Mouse (Mus musculus) urinary bladder, postnatal 10 days (tissue): ENCODE measurements around the gene Pm20d1.

Experiments used
- DNase-seq: peaks from one replicate; pipeline ENCODE4 v3.0.0; 2022; ENCODE audit warnings: low spot score

Gene Pm20d1

GRCm38 (mm10) chr1:131797202-131797909 lies at the start of gene Pm20d1:
Pm20d1 (plus strand) TSS chr1:131797381.
- peak; percentile 20 for DNase-seq

GRCm38 (mm10) chr1:131747761-131748160 lies 49.4 kb upstream of the Pm20d1 start:
- DNase-seq, result no peak

GRCm38 (mm10) chr1:131748636-131749035 lies 48.5 kb upstream of the Pm20d1 start:
- no peak for DNase-seq

- DNase-seq, result no peak
Measured at GRCm38 (mm10) chr1:131749706-131750545, 47.3 kb upstream of the Pm20d1 start.

GRCm38 (mm10) chr1:131751181-131751890 lies 45.8 kb upstream of the Pm20d1 start:
- DNase-seq, result no peak

- no peak for DNase-seq
Measured at GRCm38 (mm10) chr1:131751891-131752311, 45.3 kb upstream of the Pm20d1 start.

GRCm38 (mm10) chr1:131754212-131754829 lies 42.9 kb upstream of the Pm20d1 start:
- no peak for DNase-seq

- DNase-seq, result no peak
Measured at GRCm38 (mm10) chr1:131754916-131755315, 42.3 kb upstream of the Pm20d1 start.

- no peak for DNase-seq
Measured at GRCm38 (mm10) chr1:131757211-131757610, 40.0 kb upstream of the Pm20d1 start.

DNA sequence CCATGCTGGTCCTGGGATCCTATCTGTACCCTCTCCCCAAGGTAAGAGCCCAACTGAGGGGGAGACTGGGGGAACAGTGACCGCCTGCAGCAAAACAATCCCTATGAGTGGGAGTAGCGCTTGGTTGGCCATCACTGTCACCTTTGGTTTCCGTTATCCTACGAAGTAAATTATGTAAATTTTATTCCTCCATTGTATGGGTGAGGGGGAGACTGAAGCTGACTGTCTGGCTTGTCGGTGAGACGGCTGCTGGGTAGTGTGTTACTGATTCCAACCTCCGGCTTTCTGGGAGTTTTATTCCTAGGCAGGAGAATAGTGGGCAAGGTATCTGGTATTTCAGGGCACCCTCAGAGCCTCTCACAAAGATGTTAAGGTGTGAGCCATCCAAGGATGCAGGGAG lies 38.4 kb upstream of the Pm20d1 start:
- peak; percentile 0 for DNase-seq

GRCm38 (mm10) chr1:131759667-131760427 lies 37.3 kb upstream of the Pm20d1 start:
- no peak for DNase-seq

DNA sequence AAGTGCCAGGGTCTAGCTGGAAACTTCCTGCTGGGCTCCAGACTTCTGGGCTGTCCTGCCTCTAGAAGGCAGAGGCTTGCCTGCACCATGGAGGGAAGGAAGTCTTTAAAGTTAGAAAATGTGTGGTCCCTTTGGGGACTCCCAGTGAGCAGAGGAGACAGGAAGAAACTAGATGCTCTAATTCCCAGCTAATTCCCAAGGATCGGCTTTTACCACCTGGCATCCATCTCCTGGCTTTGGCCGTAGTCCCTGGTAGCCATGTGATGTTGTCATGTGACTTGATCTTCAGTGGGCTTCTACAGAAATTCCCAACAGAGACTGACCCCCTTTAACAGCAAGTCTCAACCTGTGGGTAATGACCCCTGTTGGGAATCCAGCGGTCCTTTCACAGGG lies 36.8 kb upstream of the Pm20d1 start:
- peak; percentile 3 for DNase-seq

DNA sequence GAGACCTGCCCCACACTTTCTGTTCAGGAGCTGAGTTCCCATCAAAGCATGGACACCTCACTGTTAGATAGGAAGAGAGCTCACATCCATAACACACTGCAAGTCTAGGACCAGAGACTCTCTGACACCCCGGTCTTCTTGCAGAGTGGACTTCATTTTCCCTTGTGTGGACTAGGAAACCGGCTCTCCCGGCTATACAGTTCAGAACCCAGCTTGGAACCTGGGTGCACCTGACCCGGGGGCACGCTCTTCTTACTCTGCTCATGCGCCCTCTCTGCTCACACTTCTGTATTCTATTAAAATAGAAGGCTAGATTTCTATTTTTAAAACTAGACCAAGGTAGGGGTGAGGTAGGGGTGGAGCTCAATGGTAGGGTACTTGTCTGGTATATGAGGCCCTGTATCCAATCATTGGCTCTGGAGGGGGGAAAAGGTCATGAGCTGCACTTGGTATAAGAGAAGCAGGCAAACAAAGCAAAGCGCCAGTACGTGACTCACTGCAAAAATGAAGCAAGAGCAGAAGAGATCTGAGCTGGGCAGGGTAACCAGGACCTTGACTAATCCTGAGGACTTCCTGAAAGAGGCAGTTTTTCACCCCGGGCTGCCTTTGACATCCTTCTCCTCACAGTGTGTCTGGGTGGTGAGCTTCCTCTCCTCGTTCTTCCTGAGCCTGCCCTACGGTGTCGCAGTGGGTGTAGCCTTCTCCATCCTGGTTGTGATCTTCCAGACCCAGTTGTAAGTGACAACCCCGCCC lies 35.9 kb upstream of the Pm20d1 start:
- DNase-seq, result peak; percentile 5

- no peak for DNase-seq
Measured at GRCm38 (mm10) chr1:131763683-131764082, 33.5 kb upstream of the Pm20d1 start.

GRCm38 (mm10) chr1:131764581-131765338 lies 32.4 kb upstream of the Pm20d1 start:
- no peak for DNase-seq

DNA sequence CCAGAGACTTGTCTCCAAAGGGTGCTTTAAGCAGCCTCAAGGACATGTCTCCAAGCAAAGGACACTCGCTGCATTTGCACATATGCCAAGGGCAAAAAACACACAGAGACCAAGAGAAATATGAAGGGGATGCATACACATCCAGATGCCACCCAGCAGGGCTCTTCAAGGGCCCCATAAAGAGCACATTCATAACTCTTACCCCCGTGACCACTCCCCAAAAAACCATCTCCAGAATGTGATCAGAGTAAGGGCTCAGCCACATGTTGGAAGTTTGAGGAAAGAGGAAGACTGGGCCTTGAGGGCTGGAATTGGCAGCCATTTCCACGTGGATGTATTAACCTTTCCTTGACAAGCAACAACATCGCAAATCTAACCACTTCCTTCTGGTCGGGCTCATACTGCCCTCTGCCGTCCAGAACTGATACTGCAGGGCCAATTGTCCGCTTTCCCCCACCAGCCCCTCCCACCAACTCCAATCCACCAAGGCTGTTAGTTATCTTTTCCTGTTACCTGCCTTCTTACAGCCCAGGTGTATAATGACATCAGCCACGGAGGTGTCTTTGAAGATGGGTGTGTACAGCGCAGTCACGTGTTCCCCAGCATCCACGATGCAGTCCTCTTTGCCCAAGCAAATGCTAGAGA lies 31.7 kb upstream of the Pm20d1 start:
- peak; percentile 52 for DNase-seq

- no peak for DNase-seq
Measured at GRCm38 (mm10) chr1:131769296-131769695, 27.9 kb upstream of the Pm20d1 start.

DNA sequence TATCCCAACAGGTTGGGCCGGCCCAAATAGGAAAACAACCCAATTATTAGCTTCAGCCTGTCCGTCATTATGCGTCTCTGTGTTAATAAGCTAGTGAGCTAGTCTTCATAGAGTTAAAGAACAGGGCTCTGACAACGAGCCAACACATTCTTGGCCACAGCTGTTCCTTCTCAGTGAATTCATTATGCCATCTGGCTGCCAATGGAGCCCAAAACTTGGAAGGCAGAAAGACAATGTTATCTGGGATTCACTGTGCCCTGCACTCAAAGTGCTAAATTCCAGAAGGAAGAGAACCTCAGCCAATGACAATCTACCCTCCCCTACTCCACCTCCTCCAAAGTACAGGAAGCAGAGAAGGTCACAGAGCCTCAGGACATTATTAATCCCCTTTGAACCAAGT lies 26.5 kb upstream of the Pm20d1 start:
- DNase-seq, result no peak

GRCm38 (mm10) chr1:131771440-131771839 lies 25.7 kb upstream of the Pm20d1 start:
- DNase-seq, result no peak
